In the genomic region with DNA sequence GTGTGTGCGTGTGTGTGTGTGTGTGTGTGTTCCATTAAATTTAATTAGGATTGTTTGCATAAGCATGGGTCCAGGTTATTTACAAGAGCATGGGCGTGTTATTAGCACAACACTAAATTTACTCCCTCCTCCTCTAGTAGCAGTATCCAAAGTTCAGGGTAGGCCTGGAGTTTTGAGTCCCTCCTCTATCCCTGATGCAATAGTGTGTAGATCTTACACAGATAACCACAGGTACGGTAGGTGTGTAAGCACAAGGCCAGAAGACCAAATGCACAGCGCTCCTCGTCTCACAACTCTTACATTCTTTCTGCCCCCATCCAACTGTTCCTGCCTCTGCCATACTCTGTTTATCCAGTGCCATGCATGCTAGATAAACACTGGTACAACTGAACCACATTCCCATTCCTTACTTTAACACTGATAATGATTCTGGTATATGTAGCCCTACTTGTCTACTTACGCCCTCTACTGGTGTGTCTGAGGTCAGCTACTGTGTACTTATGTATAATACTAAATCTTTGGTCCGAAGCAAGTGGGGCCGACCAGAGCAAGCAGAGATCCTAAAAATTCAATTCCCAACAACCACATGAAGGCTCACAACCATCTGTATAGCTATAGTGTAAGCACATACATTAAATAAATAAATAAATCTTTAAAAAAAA, we compare ENCODE assay signal across 8 mouse cellular contexts. TPM values are rescaled to one million over a fixed set of nuclear protein-coding genes. Genes with fewer than 3 reads are reported as not detected.
DNase-seq lines count a peak whose midpoint lies in the region; ATAC-seq and TF ChIP-seq lines count a peak whose summit lies in the region.

No protein-coding gene starts in this region.

- peaks cover 15% of the 10 kb centered on the region for H3K4me1 ChIP-seq in hindbrain, embryonic 10.5 days (replicated peaks)
- H3K4me1 ChIP-seq in hindbrain, embryonic 11.5 days (replicated peaks; ENCODE audit: control insufficient read depth, insufficient read depth, low read length), result no peaks in the 10 kb centered on the region
- H3K4me1 ChIP-seq in embryonic facial prominence, embryonic 14.5 days (ENCODE audit: control insufficient read depth, insufficient read depth, low read length), result peaks cover 10% of the 10 kb centered on the region
- H3K4me1 ChIP-seq in liver, embryonic 14.5 days (replicated peaks; ENCODE audit: control insufficient read depth in 2 of 2, insufficient read depth in 2 of 2, low read length in 1 of 2), result peaks cover 22 to 27% of the 10 kb centered on the region in 2 experiments

- no peaks in the 10 kb centered on the region for H3K9me3 ChIP-seq in hindbrain, embryonic 10.5 days
- H3K9me3 ChIP-seq in hindbrain, embryonic 11.5 days (ENCODE audit: control insufficient read depth, low read length), result no peaks in the 10 kb centered on the region
- H3K9me3 ChIP-seq in embryonic facial prominence, embryonic 14.5 days (ENCODE audit: control insufficient read depth, low read length), result no peaks in the 10 kb centered on the region
- no peaks in the 10 kb centered on the region for H3K9me3 ChIP-seq in liver, embryonic 14.5 days (ENCODE audit: control insufficient read depth, low read length)

- ATAC-seq in hindbrain, embryonic 11.5 days (ENCODE audit: low FRiP score), result no peak
- no peak for ATAC-seq in embryonic facial prominence, embryonic 14.5 days (ENCODE audit: low read depth)
- ATAC-seq in liver, embryonic 14.5 days (ENCODE audit: insufficient read depth), result no peak
- no peak for ATAC-seq in megakaryocyte-erythroid progenitor cell, adult 5-6 weeks (replicated peaks; ENCODE audit: low FRiP score, low TSS enrichment, poor library complexity, severe bottlenecking)

- H3K27me3 ChIP-seq in hindbrain, embryonic 10.5 days (ENCODE audit: insufficient read depth, poor library complexity, severe bottlenecking), result peaks cover 5% of the 10 kb centered on the region; the same call in 1 of the 2 replicates
- H3K27me3 ChIP-seq in hindbrain, embryonic 11.5 days (ENCODE audit: control insufficient read depth, insufficient read depth, low read length), result no peaks in the 10 kb centered on the region
- no peaks in the 10 kb centered on the region for H3K27me3 ChIP-seq in embryonic facial prominence, embryonic 14.5 days (replicated peaks; ENCODE audit: control insufficient read depth, insufficient read depth, low read length)
- no peaks in the 10 kb centered on the region for H3K27me3 ChIP-seq in liver, embryonic 14.5 days (ENCODE audit: control insufficient read depth, insufficient read depth, low read length)

- TF ChIP-seq CTCF in liver, embryonic 14.5 days (IDR thresholded peaks at IDR 0.05; ENCODE audit: low read depth), result peak; percentile 68

- no peak for TF ChIP-seq EP300 in liver, embryonic 14.5 days (IDR thresholded peaks at IDR 0.05; ENCODE audit: low read depth)

- peak overlapping the region; percentile 100 for H3K4me3 ChIP-seq in hindbrain, embryonic 10.5 days
- no peak overlapping the region for H3K4me3 ChIP-seq in hindbrain, embryonic 11.5 days (ENCODE audit: low read depth, low read length)
- 0 out of 2 replicates have a peak overlapping the region, but pooled peaks have one; percentile 97 for H3K4me3 ChIP-seq in embryonic facial prominence, embryonic 14.5 days (ENCODE audit: low read depth, low read length)
- H3K4me3 ChIP-seq in liver, embryonic 14.5 days (ENCODE audit: insufficient read depth in 1 of 2, low read depth in 2 of 2, low read length in 2 of 2), result peak overlapping the region; percentile 99 to 100

- WGBS in hindbrain, embryonic 10.5 days, result 92% methylated on average over 8 of the region's 8 CpGs
- WGBS in hindbrain, embryonic 11.5 days, result 92% methylated on average over 8 of the region's 8 CpGs
- 89% methylated on average over 8 of the region's 8 CpGs for WGBS in embryonic facial prominence, embryonic 14.5 days
- WGBS in liver, embryonic 14.5 days (ENCODE audit: insufficient replicate concordance), result 65% methylated on average over 8 of the region's 8 CpGs

- H3K9ac ChIP-seq in hindbrain, embryonic 11.5 days (ENCODE audit: low read depth, low read length), result no peak overlapping the region
- H3K9ac ChIP-seq in embryonic facial prominence, embryonic 14.5 days (ENCODE audit: low read depth, low read length), result no peak overlapping the region
- peak overlapping the region; percentile 100 for H3K9ac ChIP-seq in liver, embryonic 14.5 days (replicated peaks)

- H3K4me2 ChIP-seq in hindbrain, embryonic 11.5 days (replicated peaks; ENCODE audit: low read depth, low read length), result no peak overlapping the region
- 0 out of 2 replicates have a peak overlapping the region, but pooled peaks have one; percentile 94 for H3K4me2 ChIP-seq in embryonic facial prominence, embryonic 14.5 days (ENCODE audit: low read depth, low read length)
- H3K4me2 ChIP-seq in liver, embryonic 14.5 days (ENCODE audit: low read depth), result peak overlapping the region; percentile 79

- no peak overlapping the region for H3K27ac ChIP-seq in hindbrain, embryonic 10.5 days
- H3K27ac ChIP-seq in hindbrain, embryonic 11.5 days (ENCODE audit: low read depth, low read length), result no peak overlapping the region
- no peak overlapping the region for H3K27ac ChIP-seq in embryonic facial prominence, embryonic 14.5 days (replicated peaks; ENCODE audit: low read depth, low read length)
- peak overlapping the region; percentile 89 for H3K27ac ChIP-seq in liver, embryonic 14.5 days

- DNase-seq in hindbrain, embryonic 10.5 days (ENCODE audit: low spot score), result no peak
- no peak for DNase-seq in hindbrain, embryonic 11.5 days (ENCODE audit: low spot score)
- DNase-seq in ES-CJ7 (ENCODE audit: low read depth, low spot score), result peak; percentile 39
- DNase-seq in embryonic facial prominence, embryonic 14.5 days (ENCODE audit: low spot score), result no peak
- DNase-seq in liver, embryonic 14.5 days (ENCODE audit: low read depth in 3 of 3, low spot score in 3 of 3), result no peak
- no peak for DNase-seq in thymus, postnatal 36 days
- DNase-seq in adrenal gland, postnatal 10 days, result no peak

- peaks cover 50% of the 10 kb centered on the region for H3K36me3 ChIP-seq in hindbrain, embryonic 10.5 days
- peaks cover 4% of the 10 kb centered on the region; the same call in 1 of the 2 replicates for H3K36me3 ChIP-seq in hindbrain, embryonic 11.5 days (ENCODE audit: control insufficient read depth, insufficient read depth, low read length)
- H3K36me3 ChIP-seq in embryonic facial prominence, embryonic 14.5 days (ENCODE audit: control insufficient read depth, insufficient read depth, low read length), result peaks cover 27% of the 10 kb centered on the region
- H3K36me3 ChIP-seq in liver, embryonic 14.5 days (replicated peaks; ENCODE audit: control insufficient read depth, insufficient read depth, low read depth), result peaks cover 38% of the 10 kb centered on the region

RNA-seq across cellular contexts. Expression of gene Cpeb3, which starts 1.2 kb away (rescaled TPM):
- 0.87 and 2.9 TPM in 2 replicates for polyA plus RNA-seq in hindbrain, embryonic 10.5 days (2016; fragmentation: Nextera tagmentation; extraction: Ambion mirVana)
- polyA plus RNA-seq in hindbrain, embryonic 11.5 days (2014; fragmentation: Nextera tagmentation; extraction: Ambion mirVana), result 2.4 and 4.9 TPM in 2 replicates
- 1.5 and 1.9 TPM in 2 replicates for polyA plus RNA-seq in embryonic facial prominence, embryonic 14.5 days (2014; fragmentation: Nextera tagmentation; extraction: Ambion mirVana)
- polyA plus RNA-seq in liver, embryonic 14.5 days (2012; rRNA removed), result 1.8 and 2.4 TPM in 2 replicates
- 1.8 and 1.9 TPM in 2 replicates for polyA plus RNA-seq in liver, embryonic 14.5 days (2014; fragmentation: Nextera tagmentation; extraction: Ambion mirVana)
- 3.1 and 3.6 TPM in 2 replicates for total RNA-seq in megakaryocyte-erythroid progenitor cell, adult 5-6 weeks (2014; fragmentation: Nextera tagmentation)
- total RNA-seq in megakaryocyte-erythroid progenitor cell, adult 5-6 weeks (2017), result 0.80 and 4.1 TPM in 2 replicates
- 10 to 100 TPM; 14.2 to 26.8 TPM for total RNA-seq in adrenal gland, postnatal 10 days (2021)

RNA-seq across cellular contexts. Expression of gene March5, which starts 2.3 kb away (rescaled TPM):
- 112 and 116 TPM in 2 replicates for polyA plus RNA-seq in hindbrain, embryonic 10.5 days (2016; fragmentation: Nextera tagmentation; extraction: Ambion mirVana)
- polyA plus RNA-seq in hindbrain, embryonic 11.5 days (2014; fragmentation: Nextera tagmentation; extraction: Ambion mirVana), result 152 and 157 TPM in 2 replicates
- 96.0 and 102 TPM in 2 replicates for polyA plus RNA-seq in embryonic facial prominence, embryonic 14.5 days (2014; fragmentation: Nextera tagmentation; extraction: Ambion mirVana)
- polyA plus RNA-seq in liver, embryonic 14.5 days (2012; rRNA removed), result 40.9 and 69.6 TPM in 2 replicates
- 145 and 153 TPM in 2 replicates for polyA plus RNA-seq in liver, embryonic 14.5 days (2014; fragmentation: Nextera tagmentation; extraction: Ambion mirVana)
- total RNA-seq in megakaryocyte-erythroid progenitor cell, adult 5-6 weeks (2014; fragmentation: Nextera tagmentation), result 138 TPM in 2 replicates
- 77.5 and 90.8 TPM in 2 replicates for total RNA-seq in megakaryocyte-erythroid progenitor cell, adult 5-6 weeks (2017)
- total RNA-seq in adrenal gland, postnatal 10 days (2021), result 100 to 1,000 TPM; 145 to 152 TPM
